Mouse (Mus musculus): ENCODE data around the gene Lrrc55. TPM values are rescaled to one million over a fixed set of nuclear protein-coding genes. Genes with fewer than 3 reads are reported as not detected.

The Lrrc55 gene
- polyA plus RNA-seq, 1 experiment from 2014 or later = 1.0 TPM

DNA sequence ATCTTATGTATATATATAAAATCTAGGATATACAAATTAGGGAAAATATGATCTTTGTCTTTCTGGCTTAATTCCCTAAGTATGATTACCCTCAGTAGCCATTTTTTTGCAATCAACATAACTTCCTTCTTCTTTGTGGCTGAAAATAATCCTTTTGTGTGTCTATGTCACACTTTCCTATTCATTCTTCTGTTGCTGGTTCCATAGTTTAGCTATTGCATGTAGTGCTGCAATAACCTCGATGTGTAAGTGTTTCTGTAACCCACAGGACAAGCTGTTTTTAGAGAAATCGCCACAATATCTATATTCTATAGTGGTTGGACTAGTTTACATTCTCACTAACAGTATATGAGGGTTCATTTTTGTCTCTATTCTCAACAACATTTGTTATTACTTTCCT is 52.1 kb downstream of the Lrrc55 start:
- no peak overlapping the region for H3K27ac ChIP-seq (replicated peaks)
- no peaks in the 10 kb centered on the region for H3K4me1 ChIP-seq
- H3K9ac ChIP-seq = no peak overlapping the region
- no peaks in the 10 kb centered on the region for H3K36me3 ChIP-seq
- H3K27me3 ChIP-seq = no peaks in the 10 kb centered on the region
- no peak for ATAC-seq (ENCODE audit: insufficient number of reproducible peaks, low FRiP score, low TSS enrichment, low read depth)
- no peaks in the 10 kb centered on the region for H3K9me3 ChIP-seq (replicated peaks)
- no peak overlapping the region for H3K4me2 ChIP-seq (replicated peaks)
- WGBS = 80% methylated on average over 2 of the region's 2 CpGs
- no peak overlapping the region for H3K4me3 ChIP-seq (replicated peaks)

DNA sequence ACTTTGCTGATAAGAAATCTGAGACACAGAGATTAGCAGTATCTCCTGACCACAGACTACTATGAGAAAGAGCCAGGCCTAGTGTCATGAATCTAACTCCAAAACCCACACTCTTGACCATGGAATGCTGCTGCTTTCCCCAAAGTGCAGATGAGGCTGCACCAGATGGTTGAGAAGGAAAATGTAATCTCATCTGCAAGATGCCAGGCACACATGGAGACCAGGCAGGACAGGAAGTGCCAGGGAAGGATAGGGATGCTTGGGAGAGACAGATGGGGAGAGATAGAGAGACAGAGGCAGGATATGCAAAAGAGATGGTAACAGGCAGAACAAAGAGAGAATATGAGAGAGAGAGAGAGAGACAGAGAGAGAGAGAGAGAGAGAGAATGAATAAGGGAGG is 56.2 kb downstream of the Lrrc55 start:
- Histone ChIP-seq H3K36me3 (no peaks in the 10 kb centered on the region), H3K4me1 (no peaks in the 10 kb centered on the region), H3K4me2 (replicated peaks) (no peak overlapping the region), H3K9me3 (replicated peaks) (no peaks in the 10 kb centered on the region), H3K27ac (replicated peaks) (no peak overlapping the region), H3K9ac (no peak overlapping the region), H3K27me3 (no peaks in the 10 kb centered on the region), H3K4me3 (replicated peaks) (no peak overlapping the region)
- ATAC-seq (ENCODE audit: insufficient number of reproducible peaks, low FRiP score, low TSS enrichment, low read depth) = no peak

DNA sequence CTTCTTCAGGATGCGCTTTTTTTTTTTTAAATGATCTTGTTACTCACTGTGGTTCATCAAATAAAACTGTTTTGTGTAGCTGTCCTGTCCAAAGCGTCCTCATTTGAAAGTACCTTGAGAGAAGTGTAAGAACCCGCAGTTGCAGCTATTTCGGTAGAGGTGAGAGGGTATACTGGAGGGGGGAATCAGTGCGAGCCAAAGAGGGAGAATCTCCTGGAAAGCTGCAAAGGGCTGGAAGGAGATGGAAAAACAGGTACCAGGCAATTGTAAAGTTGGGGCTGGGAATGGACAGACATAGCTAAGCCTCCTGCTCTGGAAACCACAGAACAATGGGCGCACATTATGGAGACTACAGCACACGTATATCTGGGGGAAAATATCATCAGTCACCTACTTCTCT is 57.2 kb downstream of the Lrrc55 start:
- Histone ChIP-seq H3K4me2 (replicated peaks) (no peak overlapping the region), H3K9ac (no peak overlapping the region), H3K36me3 (no peaks in the 10 kb centered on the region), H3K9me3 (replicated peaks) (no peaks in the 10 kb centered on the region), H3K4me3 (replicated peaks) (no peak overlapping the region), H3K27me3 (no peaks in the 10 kb centered on the region), H3K27ac (replicated peaks) (no peak overlapping the region), H3K4me1 (no peaks in the 10 kb centered on the region)
- no peak for ATAC-seq (ENCODE audit: insufficient number of reproducible peaks, low FRiP score, low TSS enrichment, low read depth)
- WGBS = 73% methylated on average over 7 of the region's 7 CpGs

- Histone ChIP-seq H3K4me3 (replicated peaks) (peak overlapping the region; percentile 11; the same call in 1 of the 2 replicates), H3K4me2 (replicated peaks) (no peak overlapping the region), H3K36me3 (no peaks in the 10 kb centered on the region), H3K4me1 (no peaks in the 10 kb centered on the region), H3K9me3 (replicated peaks) (no peaks in the 10 kb centered on the region), H3K27me3 (no peaks in the 10 kb centered on the region), H3K9ac (no peak overlapping the region), H3K27ac (replicated peaks) (no peak overlapping the region)
- no peak for ATAC-seq (ENCODE audit: insufficient number of reproducible peaks, low FRiP score, low TSS enrichment, low read depth)
- 65% methylated on average over 4 of the region's 4 CpGs for WGBS
These were observed 57.6 kb downstream of the Lrrc55 start for GRCm38 (mm10) chr2:85139393-85139792.

- 30% methylated on average over 2 of the region's 2 CpGs for WGBS
- ATAC-seq (ENCODE audit: insufficient number of reproducible peaks, low FRiP score, low TSS enrichment, low read depth) = no peak
- H3K4me2 ChIP-seq (replicated peaks) = no peak overlapping the region
- H3K9ac ChIP-seq = no peak overlapping the region
- no peaks in the 10 kb centered on the region for H3K36me3 ChIP-seq
- H3K4me1 ChIP-seq = no peaks in the 10 kb centered on the region
- H3K4me3 ChIP-seq (replicated peaks) = no peak overlapping the region
- no peaks in the 10 kb centered on the region for H3K9me3 ChIP-seq (replicated peaks)
- H3K27me3 ChIP-seq = no peaks in the 10 kb centered on the region
- H3K27ac ChIP-seq (replicated peaks) = no peak overlapping the region
These were observed 58.9 kb downstream of the Lrrc55 start for GRCm38 (mm10) chr2:85138143-85138542.

GRCm38 (mm10) chr2:85137601-85138140 is 59.3 kb downstream of the Lrrc55 start:
- WGBS = 62% methylated on average over 10 of the region's 10 CpGs
- Histone ChIP-seq H3K9ac (no peak overlapping the region), H3K27me3 (no peaks in the 10 kb centered on the region), H3K4me2 (replicated peaks) (no peak overlapping the region), H3K9me3 (replicated peaks) (no peaks in the 10 kb centered on the region), H3K27ac (replicated peaks) (no peak overlapping the region), H3K4me1 (no peaks in the 10 kb centered on the region), H3K4me3 (replicated peaks) (peak overlapping the region; percentile 18; the same call in 1 of the 2 replicates), H3K36me3 (no peaks in the 10 kb centered on the region)
- ATAC-seq (ENCODE audit: insufficient number of reproducible peaks, low FRiP score, low TSS enrichment, low read depth) = no peak

DNA sequence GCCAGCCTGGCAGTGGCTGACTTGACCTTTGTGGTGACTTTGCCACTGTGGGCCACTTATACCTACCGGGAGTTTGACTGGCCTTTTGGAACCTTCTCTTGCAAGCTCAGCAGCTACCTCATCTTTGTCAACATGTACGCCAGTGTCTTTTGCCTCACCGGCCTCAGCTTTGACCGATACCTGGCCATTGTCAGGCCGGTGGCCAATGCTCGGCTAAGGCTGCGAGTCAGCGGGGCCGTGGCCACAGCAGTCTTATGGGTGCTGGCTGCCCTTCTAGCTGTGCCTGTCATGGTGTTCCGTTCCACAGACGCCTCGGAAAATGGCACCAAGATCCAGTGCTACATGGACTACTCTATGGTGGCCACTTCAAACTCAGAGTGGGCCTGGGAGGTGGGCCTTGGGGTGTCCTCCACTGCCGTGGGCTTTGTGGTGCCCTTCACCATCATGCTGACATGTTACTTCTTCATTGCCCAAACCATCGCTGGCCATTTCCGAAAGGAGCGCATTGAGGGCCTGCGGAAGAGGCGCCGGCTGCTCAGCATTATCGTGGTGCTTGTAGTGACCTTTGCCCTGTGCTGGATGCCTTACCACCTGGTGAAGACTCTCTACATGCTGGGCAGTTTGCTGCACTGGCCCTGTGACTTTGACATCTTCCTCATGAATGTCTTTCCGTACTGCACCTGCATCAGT is 60.0 kb downstream of the Lrrc55 start:
- Histone ChIP-seq H3K9me3 (replicated peaks) (no peaks in the 10 kb centered on the region), H3K27ac (replicated peaks) (no peak overlapping the region), H3K9ac (no peak overlapping the region), H3K36me3 (no peaks in the 10 kb centered on the region), H3K4me1 (no peaks in the 10 kb centered on the region), H3K4me2 (replicated peaks) (no peak overlapping the region), H3K27me3 (no peaks in the 10 kb centered on the region), H3K4me3 (replicated peaks) (peak overlapping the region; percentile 18)
- no peak for ATAC-seq (ENCODE audit: insufficient number of reproducible peaks, low FRiP score, low TSS enrichment, low read depth)
- WGBS = 84% methylated on average over 21 of the region's 21 CpGs

DNA sequence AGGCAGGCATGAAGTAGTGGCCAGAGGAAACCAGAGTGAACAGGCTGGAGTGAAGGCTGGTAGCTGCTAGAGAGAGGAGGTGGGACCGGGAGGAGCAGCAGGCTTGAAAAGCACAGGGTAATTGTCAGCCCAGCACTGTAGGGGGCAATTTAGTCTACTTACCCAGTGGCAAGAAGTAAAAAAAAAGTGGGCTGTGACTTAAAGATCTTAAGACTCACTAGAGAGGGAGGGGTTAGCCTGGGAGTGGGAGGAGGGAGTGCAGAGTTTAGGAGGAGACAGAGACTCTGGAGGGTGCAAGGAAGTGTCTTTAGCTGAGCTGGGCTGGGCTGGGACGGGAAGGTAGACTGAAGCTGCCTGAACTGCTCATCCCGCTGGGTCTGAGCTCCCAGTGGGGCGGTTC is 60.9 kb downstream of the Lrrc55 start, which contains the start of gene Aplnr:
TSS of gene Aplnr (plus strand) at position 137 of the 400 bp plus-strand sequence.
- ATAC-seq (ENCODE audit: insufficient number of reproducible peaks, low FRiP score, low TSS enrichment, low read depth) = peak; percentile 41; the same call in 1 of the 2 replicates
- Histone ChIP-seq H3K9me3 (replicated peaks) (no peaks in the 10 kb centered on the region), H3K36me3 (no peaks in the 10 kb centered on the region), H3K27ac (replicated peaks) (no peak within 1 kb of the TSS), H3K9ac (no peak within 1 kb of the TSS), H3K4me3 (replicated peaks) (peak within 1 kb of the TSS; percentile 18), H3K27me3 (no peaks in the 10 kb centered on the region), H3K4me1 (no peaks in the 10 kb centered on the region), H3K4me2 (replicated peaks) (no peak within 1 kb of the TSS)
- WGBS = 12% methylated on average over 4 of the region's 4 CpGs

GRCm38 (mm10) chr2:85135099-85135498 is 61.9 kb downstream of the Lrrc55 start:
- H3K4me2 ChIP-seq (replicated peaks) = no peak overlapping the region
- H3K4me3 ChIP-seq (replicated peaks) = no peak overlapping the region
- 58% methylated on average over 1 of the region's 1 CpGs for WGBS
- ATAC-seq (ENCODE audit: insufficient number of reproducible peaks, low FRiP score, low TSS enrichment, low read depth) = no peak
- H3K36me3 ChIP-seq = no peaks in the 10 kb centered on the region
- H3K9me3 ChIP-seq (replicated peaks) = no peaks in the 10 kb centered on the region
- H3K27me3 ChIP-seq = no peaks in the 10 kb centered on the region
- no peak overlapping the region for H3K27ac ChIP-seq (replicated peaks)
- no peaks in the 10 kb centered on the region for H3K4me1 ChIP-seq
- no peak overlapping the region for H3K9ac ChIP-seq

GRCm38 (mm10) chr2:85132204-85132603 is 64.8 kb downstream of the Lrrc55 start:
- no peaks in the 10 kb centered on the region for H3K36me3 ChIP-seq
- 62% methylated on average over 2 of the region's 2 CpGs for WGBS
- ATAC-seq (ENCODE audit: insufficient number of reproducible peaks, low FRiP score, low TSS enrichment, low read depth) = no peak
- no peak overlapping the region for H3K9ac ChIP-seq
- no peaks in the 10 kb centered on the region for H3K9me3 ChIP-seq (replicated peaks)
- H3K27ac ChIP-seq (replicated peaks) = no peak overlapping the region
- H3K4me2 ChIP-seq (replicated peaks) = no peak overlapping the region
- no peaks in the 10 kb centered on the region for H3K4me1 ChIP-seq
- no peaks in the 10 kb centered on the region for H3K27me3 ChIP-seq
- no peak overlapping the region for H3K4me3 ChIP-seq (replicated peaks)

- ATAC-seq (ENCODE audit: insufficient number of reproducible peaks, low FRiP score, low TSS enrichment, low read depth) = no peak
- no peak overlapping the region for H3K4me3 ChIP-seq (replicated peaks)
- H3K9ac ChIP-seq = no peak overlapping the region
- H3K4me2 ChIP-seq (replicated peaks) = no peak overlapping the region
- no peaks in the 10 kb centered on the region for H3K9me3 ChIP-seq (replicated peaks)
- 0% methylated on average over 1 of the region's 1 CpGs for WGBS
- H3K36me3 ChIP-seq = no peaks in the 10 kb centered on the region
- H3K27ac ChIP-seq (replicated peaks) = no peak overlapping the region
- no peaks in the 10 kb centered on the region for H3K27me3 ChIP-seq
- no peaks in the 10 kb centered on the region for H3K4me1 ChIP-seq
These were observed 65.3 kb downstream of the Lrrc55 start for GRCm38 (mm10) chr2:85131724-85132123.

DNA sequence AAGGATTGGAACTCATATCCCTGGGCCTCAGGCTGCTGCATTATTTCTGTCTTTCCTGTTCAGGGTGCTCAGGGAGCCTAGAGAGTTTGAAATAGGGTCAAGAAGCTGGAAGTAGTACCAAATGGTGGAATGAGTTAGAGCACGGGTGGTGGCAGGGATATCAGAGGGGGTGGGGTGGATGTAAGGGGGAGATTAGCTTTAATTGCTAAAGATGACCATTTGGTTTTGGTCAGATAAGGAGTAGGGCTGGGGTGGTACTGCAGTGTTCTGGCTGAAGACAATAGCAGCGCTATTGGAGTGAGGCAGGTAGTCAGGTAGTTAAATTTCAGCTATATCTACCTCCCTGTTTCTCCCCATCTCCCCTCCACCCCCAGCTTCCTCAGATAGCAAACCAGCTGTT is 65.8 kb downstream of the Lrrc55 start:
- no peaks in the 10 kb centered on the region for H3K4me1 ChIP-seq
- no peak overlapping the region for H3K9ac ChIP-seq
- ATAC-seq (ENCODE audit: insufficient number of reproducible peaks, low FRiP score, low TSS enrichment, low read depth) = no peak
- no peak overlapping the region for H3K4me2 ChIP-seq (replicated peaks)
- no peak overlapping the region for H3K4me3 ChIP-seq (replicated peaks)
- WGBS = 26% methylated on average over 2 of the region's 2 CpGs
- no peaks in the 10 kb centered on the region for H3K36me3 ChIP-seq
- H3K27ac ChIP-seq (replicated peaks) = no peak overlapping the region
- no peaks in the 10 kb centered on the region for H3K27me3 ChIP-seq
- H3K9me3 ChIP-seq (replicated peaks) = no peaks in the 10 kb centered on the region

All from embryonic facial prominence, embryonic 15.5 days (tissue).